Mouse (Mus musculus) cerebellum, adult (tissue): ENCODE data around the gene Ube2h.
"Not testable (repeated sequence)": the region's sequence is repeated elsewhere in the genome, so short reads cannot be mapped to it uniquely, and the experiment has no call there.

ENCODE experiments used
- ATAC-seq: cut with Nextera tagmentation; 2 replicates; pipeline ENCODE4 v1.9.2; 2017; ENCODE audit warnings: mild to moderate bottlenecking, moderate library complexity, mixed read lengths; ENCODE audit not compliant: insufficient number of reproducible peaks, low FRiP score, low TSS enrichment

Gene Ube2h

GRCm38 (mm10) chr6:30210788-30211187 lies 93.6 kb downstream of the Ube2h start:
- peak; percentile 62 for ATAC-seq

GRCm38 (mm10) chr6:30208844-30209243 lies 95.5 kb downstream of the Ube2h start:
- no peak for ATAC-seq

GRCm38 (mm10) chr6:30205587-30206202 lies 98.6 kb downstream of the Ube2h start:
- peak; percentile 79 for ATAC-seq

GRCm38 (mm10) chr6:30205180-30205538 lies 99.2 kb downstream of the Ube2h start:
- not testable (repeated sequence) for ATAC-seq

- ATAC-seq = no peak
These were observed 99.8 kb downstream of the Ube2h start for GRCm38 (mm10) chr6:30204383-30205179.

- no peak for ATAC-seq
These were observed 108.2 kb downstream of the Ube2h start for GRCm38 (mm10) chr6:30196143-30196542.

- ATAC-seq = no peak
These were observed 108.7 kb downstream of the Ube2h start for GRCm38 (mm10) chr6:30195656-30196055.

GRCm38 (mm10) chr6:30183624-30184023 lies 120.7 kb downstream of the Ube2h start:
- ATAC-seq = no peak

- ATAC-seq = no peak
These were observed 122.3 kb downstream of the Ube2h start for GRCm38 (mm10) chr6:30182038-30182437.

GRCm38 (mm10) chr6:30180321-30180720 lies 124.0 kb downstream of the Ube2h start:
- no peak for ATAC-seq

GRCm38 (mm10) chr6:30179046-30179445 lies 125.3 kb downstream of the Ube2h start:
- ATAC-seq = no peak

GRCm38 (mm10) chr6:30178023-30178639 lies 126.2 kb downstream of the Ube2h start:
- no peak for ATAC-seq

- ATAC-seq = no peak
These were observed 127.0 kb downstream of the Ube2h start for GRCm38 (mm10) chr6:30177305-30177704.

- ATAC-seq = no peak
These were observed 127.8 kb downstream of the Ube2h start for GRCm38 (mm10) chr6:30176496-30176895.

- ATAC-seq = no peak
These were observed 128.4 kb downstream of the Ube2h start for GRCm38 (mm10) chr6:30175918-30176421.

GRCm38 (mm10) chr6:30175225-30175917 lies 129.0 kb downstream of the Ube2h start:
- ATAC-seq = no peak

GRCm38 (mm10) chr6:30174461-30175224 lies 129.7 kb downstream of the Ube2h start:
- ATAC-seq = no peak

- ATAC-seq = no peak
These were observed 130.5 kb downstream of the Ube2h start for GRCm38 (mm10) chr6:30173551-30174460.
